Mouse (Mus musculus) limb, embryonic 11.5 days (tissue): ENCODE results near the gene Zfp106. TPM values are rescaled to one million over a fixed set of nuclear protein-coding genes. Genes with fewer than 3 reads are reported as not detected.

Source experiments
- ATAC-seq: fragments of 200-750 bp; cut with Nextera tagmentation; 2 replicates; pipeline ENCODE4 v1.8.0; 2017; ENCODE audit warnings: low read depth; ENCODE audit not compliant: insufficient number of reproducible peaks, low FRiP score, low TSS enrichment
- DNase-seq: peaks from one replicate; pipeline ENCODE4 v3.0.0-alpha.2; 2015; ENCODE audit warnings: low spot score
- H3K27ac ChIP-seq: fragments of 300-500 bp; sonication (generic); replicated peaks from 2 replicates; pipeline ENCODE4 v1.5.1; 2014; ENCODE audit warnings: low read depth, mild to moderate bottlenecking, low read length
- H3K27me3 ChIP-seq: fragments of 300-500 bp; sonication (generic); 2 replicates; pipeline ENCODE4 v1.6.1; 2014; ENCODE audit warnings: mild to moderate bottlenecking, low read length, mixed read lengths; ENCODE audit not compliant: control insufficient read depth, insufficient read depth
- H3K36me3 ChIP-seq: fragments of 300-500 bp; sonication (generic); 2 replicates; pipeline ENCODE4 v1.6.1; 2014; ENCODE audit warnings: mild to moderate bottlenecking, low read length, moderate library complexity, mixed read lengths; ENCODE audit not compliant: control insufficient read depth, insufficient read depth
- H3K4me1 ChIP-seq: fragments of 300-500 bp; sonication (generic); 2 replicates; pipeline ENCODE4 v1.6.1; 2014; ENCODE audit warnings: low read length, mixed read lengths; ENCODE audit not compliant: control insufficient read depth, insufficient read depth
- H3K4me2 ChIP-seq: fragments of 300-500 bp; sonication (generic); 2 replicates; pipeline ENCODE4 v1.6.1; 2014; ENCODE audit warnings: low read depth, mild to moderate bottlenecking, moderate library complexity; ENCODE audit not compliant: severe bottlenecking
- H3K4me3 ChIP-seq: fragments of 300-500 bp; sonication (generic); 2 replicates; pipeline ENCODE4 v1.5.1; 2014; ENCODE audit warnings: low read depth, low read length
- H3K9ac ChIP-seq: fragments of 300-500 bp; sonication (generic); 2 replicates; pipeline ENCODE4 v1.6.1; 2014; ENCODE audit warnings: mild to moderate bottlenecking, low read length
- H3K9me3 ChIP-seq: fragments of 300-500 bp; sonication (generic); 2 replicates; pipeline ENCODE4 v1.6.1; 2016; ENCODE audit warnings: low read length; ENCODE audit not compliant: control insufficient read depth
- WGBS: fragments of 180-500 bp; shearing (Covaris S2); extraction: QIAGEN DNeasy Blood & Tissue Kit; methylation state at CpG from one replicate; pipeline ENCODE4 v1.1.7; 2014; 5-methylcytosine and 5-hydroxymethylcytosine counted together
- polyA plus RNA-seq: library from polyadenylated mRNA; unstranded; fragments of >200 nt; fragmentation: Nextera tagmentation; extraction: Ambion mirVana; gene quantifications from 2 replicates; pipeline ENCODE4 v1.2.1, GENCODE M21; 2014

The Zfp106 gene
- polyA plus RNA-seq, 1 experiment from 2014 or later, result 66.1 TPM

DNA sequence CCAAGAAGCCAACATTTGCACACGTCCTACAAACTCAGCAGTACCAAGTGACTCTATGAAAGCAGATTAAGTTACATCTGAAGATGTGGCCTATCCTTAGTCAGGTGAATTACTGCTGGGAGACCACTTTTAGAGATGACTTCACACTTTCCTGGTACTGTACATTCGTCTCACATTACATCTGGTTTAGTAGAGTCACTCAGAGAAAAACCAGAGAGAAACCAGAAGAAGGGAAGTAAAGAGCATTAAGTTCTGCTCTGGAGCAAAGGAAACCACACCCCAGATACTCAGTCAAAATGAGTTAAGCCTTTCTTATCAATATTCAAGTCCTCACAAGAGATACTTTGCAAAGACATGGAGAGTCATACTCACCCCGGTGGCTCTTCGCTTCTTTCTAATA lies 32.4 kb downstream of the Zfp106 start:
- Histone ChIP-seq H3K4me1 (no peaks in the 10 kb centered on the region), H3K27ac (no peak overlapping the region), H3K9ac (no peak overlapping the region), H3K36me3 (peaks cover 28% of the 10 kb centered on the region), H3K27me3 (no peaks in the 10 kb centered on the region), H3K4me3 (no peak overlapping the region), H3K9me3 (no peaks in the 10 kb centered on the region), H3K4me2 (no peak overlapping the region)
- no peak for DNase-seq
- WGBS, result 88% methylated on average over 4 of the region's 4 CpGs
- no peak for ATAC-seq

DNA sequence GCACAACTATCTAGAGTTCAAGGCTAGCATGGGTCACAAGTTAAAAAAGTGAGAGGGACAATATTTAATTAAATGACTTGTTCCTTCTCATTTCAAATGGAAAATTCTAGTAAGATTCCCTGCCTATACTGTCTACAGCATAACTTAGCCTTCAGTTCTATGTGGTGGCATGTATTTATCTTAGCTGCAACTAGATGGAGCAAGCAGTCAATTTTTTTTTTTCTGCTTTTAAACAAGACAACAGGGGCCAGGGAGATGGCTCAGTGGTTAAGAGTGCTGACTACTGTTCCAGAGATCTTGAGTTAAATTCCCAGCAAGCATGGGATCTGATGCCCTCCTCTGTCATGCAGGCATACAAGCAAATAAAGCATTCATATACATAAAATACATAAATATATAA lies 34.1 kb downstream of the Zfp106 start:
- no peak overlapping the region for H3K9ac ChIP-seq
- peaks cover 23% of the 10 kb centered on the region for H3K36me3 ChIP-seq
- no peak overlapping the region for H3K27ac ChIP-seq
- no peaks in the 10 kb centered on the region for H3K4me1 ChIP-seq
- DNase-seq (no peak), ATAC-seq (no peak)
- no peaks in the 10 kb centered on the region for H3K9me3 ChIP-seq
- no peak overlapping the region for H3K4me2 ChIP-seq
- no peak overlapping the region for H3K4me3 ChIP-seq
- H3K27me3 ChIP-seq, result no peaks in the 10 kb centered on the region

DNA sequence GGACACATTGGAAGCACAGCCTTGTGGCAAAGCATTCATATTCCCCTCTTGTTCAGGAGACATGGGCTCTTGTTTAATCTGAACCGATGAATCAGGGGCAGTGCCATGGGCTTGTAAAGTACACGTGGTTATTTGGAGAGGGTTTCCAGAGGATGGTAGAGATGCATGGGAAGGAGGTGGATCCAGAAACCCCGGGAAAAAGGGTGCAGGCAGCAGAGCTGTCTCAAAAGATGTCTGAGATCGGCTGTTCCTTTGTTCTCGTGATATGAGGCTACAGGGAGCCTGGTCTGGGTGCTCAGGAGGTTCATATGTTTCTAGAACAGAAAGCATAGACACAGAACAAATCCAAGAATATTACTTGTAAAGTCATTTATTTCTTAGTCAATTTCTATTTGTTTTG lies 36.9 kb downstream of the Zfp106 start:
- H3K27ac ChIP-seq, result no peak overlapping the region
- no peaks in the 10 kb centered on the region for H3K4me1 ChIP-seq
- no peaks in the 10 kb centered on the region for H3K27me3 ChIP-seq
- H3K4me3 ChIP-seq, result no peak overlapping the region
- ATAC-seq (no peak), DNase-seq (no peak)
- H3K9ac ChIP-seq, result no peak overlapping the region
- no peaks in the 10 kb centered on the region for H3K9me3 ChIP-seq
- 91% methylated on average over 5 of the region's 5 CpGs for WGBS
- peaks cover 18% of the 10 kb centered on the region; the same call in 1 of the 2 replicates for H3K36me3 ChIP-seq
- no peak overlapping the region for H3K4me2 ChIP-seq

DNA sequence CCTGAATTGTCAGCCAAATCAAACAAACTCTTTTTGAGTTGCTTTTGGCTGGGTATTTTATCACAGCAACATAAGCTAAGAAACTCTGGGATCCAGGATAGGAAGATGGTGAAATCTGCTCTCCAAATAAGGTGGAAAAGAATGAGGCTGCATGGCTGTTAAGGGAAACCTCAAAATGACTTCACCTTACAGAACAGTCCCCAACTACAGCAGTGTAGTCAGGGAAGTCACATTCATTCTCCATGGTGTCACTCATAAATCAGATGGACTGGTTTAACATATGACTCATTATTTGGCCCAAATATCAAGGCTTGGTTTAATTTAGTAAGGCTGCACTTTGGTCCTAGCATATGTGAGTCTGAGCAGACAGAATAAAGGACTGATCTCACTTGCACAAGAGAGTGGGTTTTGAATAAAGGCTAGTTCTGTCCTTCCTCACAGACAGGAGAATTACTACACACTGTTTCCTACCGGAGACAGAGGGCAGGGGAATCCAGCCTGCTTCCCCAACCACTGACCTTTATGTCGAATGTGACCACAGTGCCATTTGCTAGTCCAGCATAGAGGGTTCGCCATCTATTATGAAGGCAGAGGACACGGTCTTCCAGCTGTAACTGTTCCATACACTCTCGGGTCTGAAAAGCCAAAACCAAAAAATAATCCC lies 45.0 kb downstream of the Zfp106 start:
- ATAC-seq, result no peak
- no peaks in the 10 kb centered on the region for H3K4me1 ChIP-seq
- no peak overlapping the region for H3K27ac ChIP-seq
- 93% methylated on average over 5 of the region's 5 CpGs for WGBS
- H3K4me2 ChIP-seq, result no peak overlapping the region
- no peak overlapping the region for H3K9ac ChIP-seq
- H3K9me3 ChIP-seq, result no peaks in the 10 kb centered on the region
- H3K36me3 ChIP-seq, result peaks cover 23% of the 10 kb centered on the region
- H3K27me3 ChIP-seq, result no peaks in the 10 kb centered on the region
- no peak for DNase-seq
- H3K4me3 ChIP-seq, result no peak overlapping the region

DNA sequence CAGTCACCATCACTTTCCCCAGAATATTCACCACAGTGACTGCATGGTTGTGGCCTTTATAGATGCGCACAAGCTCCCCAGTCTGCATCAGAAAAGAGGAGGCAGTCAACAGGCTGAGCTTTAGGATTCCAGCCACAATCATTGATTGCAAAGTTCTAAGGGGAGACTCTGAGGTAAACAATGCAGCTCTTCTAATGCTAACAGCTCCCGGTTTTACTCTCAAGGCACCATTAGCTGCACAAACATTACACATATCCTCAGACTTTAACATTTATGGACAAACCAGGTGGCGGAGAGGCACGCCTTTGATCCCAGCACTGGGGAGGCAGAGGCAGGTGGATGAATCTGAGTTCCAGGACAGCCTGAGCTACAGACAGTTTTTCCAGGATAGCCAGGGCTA lies 49.5 kb downstream of the Zfp106 start:
- Histone ChIP-seq H3K4me1 (no peaks in the 10 kb centered on the region), H3K9ac (no peak overlapping the region), H3K27ac (no peak overlapping the region), H3K9me3 (no peaks in the 10 kb centered on the region), H3K36me3 (peaks cover 16% of the 10 kb centered on the region), H3K4me3 (no peak overlapping the region), H3K4me2 (no peak overlapping the region), H3K27me3 (no peaks in the 10 kb centered on the region)
- ATAC-seq (no peak), DNase-seq (no peak)
- 88% methylated on average over 4 of the region's 4 CpGs for WGBS

DNA sequence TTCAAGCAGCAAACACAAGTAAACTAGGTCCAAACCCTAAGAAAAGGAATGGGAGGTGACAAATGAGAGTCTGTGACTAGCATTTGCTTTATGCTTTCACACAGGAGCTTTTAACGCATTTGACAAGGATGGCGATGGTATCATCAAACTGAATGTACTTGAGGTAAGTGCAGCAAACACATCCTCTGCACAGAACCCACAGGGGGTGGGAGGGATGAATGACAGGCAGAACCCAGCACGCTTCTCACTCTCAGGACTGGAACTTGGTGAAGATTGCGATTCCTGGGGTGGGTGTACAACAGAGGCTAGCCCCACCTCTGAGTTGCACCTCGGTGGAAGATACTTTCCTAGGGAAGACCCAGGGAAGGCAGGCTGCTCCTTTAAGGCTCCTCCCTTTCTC lies 59.7 kb downstream of the Zfp106 start:
- Histone ChIP-seq H3K9me3 (no peaks in the 10 kb centered on the region), H3K27me3 (no peaks in the 10 kb centered on the region), H3K4me1 (no peaks in the 10 kb centered on the region), H3K36me3 (peaks cover 5% of the 10 kb centered on the region; the same call in 1 of the 2 replicates), H3K4me3 (no peak overlapping the region), H3K9ac (no peak overlapping the region), H3K4me2 (no peak overlapping the region), H3K27ac (no peak overlapping the region)
- 84% methylated on average over 5 of the region's 5 CpGs for WGBS
- DNase-seq (no peak), ATAC-seq (no peak)

DNA sequence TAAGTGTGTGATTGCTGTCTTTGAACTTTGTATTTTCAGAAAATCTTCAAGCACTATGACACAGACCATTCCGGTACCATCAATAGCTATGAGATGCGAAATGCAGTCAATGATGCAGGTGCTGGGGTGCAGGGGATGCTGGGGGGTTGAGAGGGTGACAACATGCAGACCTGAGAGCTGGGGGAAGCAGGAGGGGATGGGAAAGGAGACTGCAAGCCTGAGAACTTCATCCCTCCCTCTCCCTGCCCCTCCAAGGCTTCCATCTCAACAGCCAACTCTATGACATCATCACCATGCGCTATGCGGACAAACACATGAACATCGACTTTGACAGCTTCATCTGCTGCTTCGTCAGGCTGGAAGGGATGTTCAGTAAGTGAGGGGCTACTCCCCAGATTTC lies 60.5 kb downstream of the Zfp106 start:
- Histone ChIP-seq H3K4me2 (no peak overlapping the region), H3K36me3 (peaks cover 5% of the 10 kb centered on the region; the same call in 1 of the 2 replicates), H3K9me3 (no peaks in the 10 kb centered on the region), H3K27me3 (no peaks in the 10 kb centered on the region), H3K27ac (no peak overlapping the region), H3K4me3 (no peak overlapping the region), H3K9ac (no peak overlapping the region), H3K4me1 (no peaks in the 10 kb centered on the region)
- DNase-seq (no peak), ATAC-seq (no peak)
- 90% methylated on average over 6 of the region's 6 CpGs for WGBS

DNA sequence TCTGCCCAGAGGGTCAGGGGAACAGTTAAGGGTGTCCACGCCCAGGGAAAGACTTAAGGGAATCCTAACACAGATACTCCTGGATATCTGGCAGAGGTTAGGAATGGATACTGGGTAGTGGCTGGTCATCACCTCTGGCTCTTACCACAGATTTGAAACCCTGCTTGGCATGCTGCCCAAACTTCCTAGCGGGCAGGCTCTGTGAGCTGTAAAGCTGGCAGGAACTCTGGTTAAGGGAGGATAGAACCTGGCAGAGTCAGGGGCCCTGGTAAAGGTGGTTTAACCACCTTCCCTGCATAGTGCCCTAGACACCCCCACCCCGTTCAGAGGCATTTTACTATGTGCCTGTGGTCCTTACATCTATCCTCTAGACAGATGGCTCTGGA lies 61.0 kb downstream of the Zfp106 start:
- H3K4me3 ChIP-seq, result no peak overlapping the region
- H3K4me2 ChIP-seq, result no peak overlapping the region
- ATAC-seq, result no peak
- H3K27ac ChIP-seq, result no peak overlapping the region; the same call in 1 of the 2 replicates
- no peaks in the 10 kb centered on the region for H3K4me1 ChIP-seq
- H3K27me3 ChIP-seq, result no peaks in the 10 kb centered on the region
- no peak for DNase-seq
- peaks cover 5% of the 10 kb centered on the region; the same call in 1 of the 2 replicates for H3K36me3 ChIP-seq
- 68% methylated on average over 3 of the region's 3 CpGs for WGBS
- H3K9me3 ChIP-seq, result no peaks in the 10 kb centered on the region
- H3K9ac ChIP-seq, result no peak overlapping the region
